Mouse (Mus musculus): ENCODE results near the gene Golph3. TPM values are rescaled to one million over a fixed set of nuclear protein-coding genes. Genes with fewer than 3 reads are reported as not detected.

Golph3 gene
- polyA plus RNA-seq, 1 experiment: 81.6 TPM

GRCm38 (mm10) chr15:12373496-12373895 is 52.2 kb downstream of the Golph3 start:
- no peak for TF ChIP-seq POLR2A (IDR thresholded peaks at IDR 0.05; ENCODE audit: extremely low read depth, insufficient read depth, low read length)
- TF ChIP-seq CTCF (IDR thresholded peaks at IDR 0.05; ENCODE audit: extremely low read depth, insufficient read depth, low read length): no peak
- no peak overlapping the region for H3K4me3 ChIP-seq (ENCODE audit: insufficient read depth, low read length)
- H3K4me1 ChIP-seq (ENCODE audit: control insufficient read depth, insufficient read depth, low read length): no peaks in the 10 kb centered on the region
- no peak overlapping the region for H3K27ac ChIP-seq (ENCODE audit: insufficient read depth, low read length)

GRCm38 (mm10) chr15:12373918-12374317 is 52.7 kb downstream of the Golph3 start:
- Histone ChIP-seq H3K4me1 (ENCODE audit: control insufficient read depth, insufficient read depth, low read length) (no peaks in the 10 kb centered on the region), H3K27ac (ENCODE audit: insufficient read depth, low read length) (no peak overlapping the region), H3K4me3 (ENCODE audit: insufficient read depth, low read length) (no peak overlapping the region)
- no peak for TF ChIP-seq CTCF (IDR thresholded peaks at IDR 0.05; ENCODE audit: extremely low read depth, insufficient read depth, low read length)
- no peak for TF ChIP-seq POLR2A (IDR thresholded peaks at IDR 0.05; ENCODE audit: extremely low read depth, insufficient read depth, low read length)

GRCm38 (mm10) chr15:12374916-12375315 is 53.7 kb downstream of the Golph3 start:
- TF ChIP-seq POLR2A (IDR thresholded peaks at IDR 0.05; ENCODE audit: extremely low read depth, insufficient read depth, low read length): no peak
- H3K4me3 ChIP-seq (ENCODE audit: insufficient read depth, low read length): no peak overlapping the region
- no peak overlapping the region for H3K27ac ChIP-seq (ENCODE audit: insufficient read depth, low read length)
- no peaks in the 10 kb centered on the region for H3K4me1 ChIP-seq (ENCODE audit: control insufficient read depth, insufficient read depth, low read length)

DNA sequence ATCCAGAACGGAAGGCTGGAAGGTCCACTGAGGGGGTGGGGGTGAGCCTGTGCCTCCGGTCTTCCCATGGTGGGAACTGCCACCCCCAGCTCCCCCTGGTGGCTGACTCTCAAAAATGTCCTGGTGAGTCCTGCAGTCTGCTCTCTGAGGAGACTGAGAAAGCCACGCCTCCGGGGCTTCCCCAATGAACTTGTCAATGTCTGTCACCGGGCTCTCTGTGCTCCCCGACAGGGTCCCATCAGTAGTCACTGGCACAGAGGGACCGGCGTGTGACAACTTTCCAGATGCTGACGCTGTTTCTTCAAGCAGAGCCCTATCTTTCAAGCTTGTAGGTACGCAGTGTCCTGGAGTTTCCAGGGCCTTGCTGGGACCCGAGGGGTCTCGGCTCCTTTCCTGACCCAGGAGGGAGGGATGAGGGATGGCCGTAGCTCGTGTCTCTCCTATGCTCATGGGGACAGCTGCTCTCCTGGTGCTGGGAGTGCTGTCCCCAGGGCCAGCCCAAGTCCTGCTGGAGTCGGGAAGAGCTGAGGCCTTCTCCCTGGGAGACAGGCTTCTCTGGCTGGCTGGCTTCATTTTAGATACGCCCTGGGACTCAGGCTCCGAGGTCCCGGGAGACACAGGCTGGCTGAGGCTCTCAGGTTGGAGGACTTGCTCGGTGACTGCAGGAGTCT is 54.5 kb downstream of the Golph3 start:
- Histone ChIP-seq H3K4me3 (ENCODE audit: insufficient read depth, low read length) (no peak overlapping the region; the same call in 1 of the 2 replicates), H3K27ac (ENCODE audit: insufficient read depth, low read length) (no peak overlapping the region), H3K4me1 (ENCODE audit: control insufficient read depth, insufficient read depth, low read length) (no peaks in the 10 kb centered on the region)
- TF ChIP-seq CTCF (IDR thresholded peaks at IDR 0.05; ENCODE audit: extremely low read depth, insufficient read depth, low read length) (peak; percentile 53), POLR2A (IDR thresholded peaks at IDR 0.05; ENCODE audit: extremely low read depth, insufficient read depth, low read length) (no peak)

DNA sequence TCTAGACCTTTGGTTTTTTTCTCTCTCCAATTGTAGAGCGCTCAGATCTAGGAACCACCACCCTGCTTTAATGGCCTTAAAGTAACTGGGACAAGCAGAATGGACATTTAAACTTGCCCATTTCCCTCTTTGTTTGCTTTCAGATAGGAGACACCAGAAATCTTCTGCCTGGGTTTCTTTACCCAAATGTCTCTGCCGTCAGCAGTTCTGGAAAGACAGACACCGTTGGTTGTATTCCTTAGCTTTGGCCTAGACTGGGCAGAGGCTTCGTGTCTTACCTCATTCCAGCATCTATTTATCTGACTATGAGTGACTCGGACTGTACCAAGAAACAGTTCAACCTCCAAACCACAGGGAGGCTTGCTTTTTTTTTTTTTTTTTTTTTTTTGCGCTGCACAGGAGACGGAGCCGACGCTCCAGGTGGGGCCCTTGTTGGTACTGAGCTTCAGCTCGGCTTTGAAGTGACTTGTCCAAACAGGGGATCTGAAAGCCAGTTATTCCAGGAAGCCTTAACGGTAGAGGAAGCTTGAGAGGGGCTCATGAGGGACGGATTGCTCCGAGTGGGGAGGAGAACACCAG is 55.3 kb downstream of the Golph3 start:
- Histone ChIP-seq H3K27ac (ENCODE audit: insufficient read depth, low read length) (no peak overlapping the region), H3K4me3 (ENCODE audit: insufficient read depth, low read length) (no peak overlapping the region), H3K4me1 (ENCODE audit: control insufficient read depth, insufficient read depth, low read length) (no peaks in the 10 kb centered on the region)
- no peak for TF ChIP-seq POLR2A (IDR thresholded peaks at IDR 0.05; ENCODE audit: extremely low read depth, insufficient read depth, low read length)
- TF ChIP-seq CTCF (IDR thresholded peaks at IDR 0.05; ENCODE audit: extremely low read depth, insufficient read depth, low read length): no peak

DNA sequence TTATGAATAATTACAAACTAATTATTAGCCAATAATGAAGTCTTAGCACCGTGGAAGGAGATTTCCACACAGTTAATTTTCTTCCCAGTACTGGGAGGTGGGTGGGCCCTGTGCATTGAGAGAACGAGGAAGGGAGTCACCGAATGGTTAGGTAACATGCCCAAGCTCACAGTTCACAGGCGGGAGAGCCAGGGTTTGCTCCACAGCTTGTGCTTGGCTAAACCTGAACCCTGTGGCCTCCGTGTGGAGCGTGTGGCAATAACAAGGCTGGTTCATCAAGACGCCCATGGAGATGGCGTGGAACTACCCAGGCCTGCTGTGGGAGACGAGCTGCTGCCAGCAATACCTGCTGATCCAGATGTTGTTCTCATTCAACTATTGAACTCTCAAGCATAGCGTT is 56.5 kb downstream of the Golph3 start:
- no peak overlapping the region for H3K4me3 ChIP-seq (ENCODE audit: insufficient read depth, low read length)
- H3K27ac ChIP-seq (ENCODE audit: insufficient read depth, low read length): no peak overlapping the region
- TF ChIP-seq CTCF (IDR thresholded peaks at IDR 0.05; ENCODE audit: extremely low read depth, insufficient read depth, low read length) (no peak), POLR2A (IDR thresholded peaks at IDR 0.05; ENCODE audit: extremely low read depth, insufficient read depth, low read length) (no peak)
- no peaks in the 10 kb centered on the region for H3K4me1 ChIP-seq (ENCODE audit: control insufficient read depth, insufficient read depth, low read length)

GRCm38 (mm10) chr15:12380057-12380456 is 58.8 kb downstream of the Golph3 start:
- no peaks in the 10 kb centered on the region for H3K4me1 ChIP-seq (ENCODE audit: control insufficient read depth, insufficient read depth, low read length)
- TF ChIP-seq CTCF (IDR thresholded peaks at IDR 0.05; ENCODE audit: extremely low read depth, insufficient read depth, low read length): no peak
- TF ChIP-seq POLR2A (IDR thresholded peaks at IDR 0.05; ENCODE audit: extremely low read depth, insufficient read depth, low read length): no peak
- H3K4me3 ChIP-seq (ENCODE audit: insufficient read depth, low read length): no peak overlapping the region
- H3K27ac ChIP-seq (ENCODE audit: insufficient read depth, low read length): no peak overlapping the region

DNA sequence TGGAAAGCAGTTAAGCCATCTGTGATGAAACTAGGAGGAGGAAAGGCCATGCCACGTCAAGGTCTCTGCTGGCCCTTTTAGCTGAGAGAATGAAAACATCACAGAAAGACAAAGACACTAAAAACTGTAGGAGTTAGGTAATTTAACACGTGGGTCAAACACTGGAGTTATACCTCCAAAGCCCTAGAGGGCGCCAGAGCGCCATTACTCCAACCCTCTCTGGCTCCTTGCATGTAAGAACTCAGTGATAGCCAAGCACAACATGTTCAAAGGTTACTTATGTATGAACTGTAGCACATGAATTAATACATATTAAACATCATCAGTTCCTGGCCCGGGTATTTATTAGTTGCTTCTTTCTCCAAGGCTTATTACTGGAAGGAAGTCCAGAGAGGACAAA is 59.3 kb downstream of the Golph3 start:
- no peak for TF ChIP-seq POLR2A (IDR thresholded peaks at IDR 0.05; ENCODE audit: extremely low read depth, insufficient read depth, low read length)
- peak; percentile 42 for TF ChIP-seq CTCF (IDR thresholded peaks at IDR 0.05; ENCODE audit: extremely low read depth, insufficient read depth, low read length)
- Histone ChIP-seq H3K4me3 (ENCODE audit: insufficient read depth, low read length) (no peak overlapping the region), H3K4me1 (ENCODE audit: control insufficient read depth, insufficient read depth, low read length) (no peaks in the 10 kb centered on the region), H3K27ac (ENCODE audit: insufficient read depth, low read length) (no peak overlapping the region)

GRCm38 (mm10) chr15:12384679-12385078 is 63.4 kb downstream of the Golph3 start:
- Histone ChIP-seq H3K4me3 (ENCODE audit: insufficient read depth, low read length) (no peak overlapping the region), H3K27ac (ENCODE audit: insufficient read depth, low read length) (no peak overlapping the region), H3K4me1 (ENCODE audit: control insufficient read depth, insufficient read depth, low read length) (no peaks in the 10 kb centered on the region)
- TF ChIP-seq CTCF (IDR thresholded peaks at IDR 0.05; ENCODE audit: extremely low read depth, insufficient read depth, low read length) (no peak), POLR2A (IDR thresholded peaks at IDR 0.05; ENCODE audit: extremely low read depth, insufficient read depth, low read length) (no peak)

- TF ChIP-seq POLR2A (IDR thresholded peaks at IDR 0.05; ENCODE audit: extremely low read depth, insufficient read depth, low read length): no peak
- no peak for TF ChIP-seq CTCF (IDR thresholded peaks at IDR 0.05; ENCODE audit: extremely low read depth, insufficient read depth, low read length)
- Histone ChIP-seq H3K4me3 (ENCODE audit: insufficient read depth, low read length) (no peak overlapping the region), H3K27ac (ENCODE audit: insufficient read depth, low read length) (no peak overlapping the region), H3K4me1 (ENCODE audit: control insufficient read depth, insufficient read depth, low read length) (no peaks in the 10 kb centered on the region)
These were observed 67.7 kb downstream of the Golph3 start for GRCm38 (mm10) chr15:12388726-12389489.

Data from cortical plate, adult 2 months (tissue).